Mouse (Mus musculus) T-helper 17 cell (primary cell): ENCODE measurements around the gene Cab39l.
"Not testable (repeated sequence)": the region's sequence is repeated elsewhere in the genome, so short reads cannot be mapped to it uniquely, and the experiment has no call there.

ENCODE experiments used
- in situ Hi-C, 2 experiments: fragments of 300-600 bp; cut with MboI, MseI; formaldehyde crosslinking; loops; 1 replicate in 1 of 2; 2 replicates in 1 of 2; pipeline ENCODE4 v1.15.1; 2025; ENCODE audit warnings: high pct_unique_total_duplicates in 2 of 2

Gene Cab39l

GRCm38 (mm10) chr14:59440558-59441471, at the start of gene Cab39l, which contains the start of gene Setdb2:
Gene Cab39l (plus strand): TSS chr14:59440972.
Gene Setdb2 (minus strand): TSS chr14:59440884.
- in situ Hi-C loops: loop anchor here (5.0 to 25.0 kb wide), 3 partner anchors 89 to 821 kb away; partner anchors contain the start of genes Gm49336 (in 1 of the 2), Mtmr6 (in 1 of the 2), Nupl1 (in 1 of the 2) and Rcbtb1 (in 1 of the 2)

GRCm38 (mm10) chr14:59395281-59395680, 45.5 kb upstream of the Cab39l start, which contains the start of gene Phf11c:
Gene Phf11c (minus strand): TSS chr14:59395381.
- in situ Hi-C loops: no loop called here

- in situ Hi-C loops: no loop called here
Measured at GRCm38 (mm10) chr14:59396999-59397398, 43.8 kb upstream of the Cab39l start.

GRCm38 (mm10) chr14:59414979-59415378, 25.8 kb upstream of the Cab39l start:
- in situ Hi-C loops: not testable (repeated sequence)

- in situ Hi-C loops: no loop called here
Measured at GRCm38 (mm10) chr14:59418171-59418570, 22.6 kb upstream of the Cab39l start.

- in situ Hi-C loops: no loop called here
Measured at GRCm38 (mm10) chr14:59422912-59423663, 17.7 kb upstream of the Cab39l start.

GRCm38 (mm10) chr14:59430556-59430955, 10.2 kb upstream of the Cab39l start:
- in situ Hi-C loops: loop anchor here (10.0 to 25.0 kb wide), 2 partner anchors 832 to 1556 kb away; partner anchors contain the start of genes Gm49336 (in 1 of the 2), Mtmr6 (in 1 of the 2) and Nupl1 (in 1 of the 2)

GRCm38 (mm10) chr14:59433902-59434301, 6.9 kb upstream of the Cab39l start:
- in situ Hi-C loops: loop anchor here (10.0 to 25.0 kb wide), 2 partner anchors 828 to 1559 kb away; partner anchors contain the start of genes Gm49336 (in 1 of the 2), Mtmr6 (in 1 of the 2) and Nupl1 (in 1 of the 2)

- in situ Hi-C loops: loop anchor here (10.0 to 25.0 kb wide), 2 partner anchors 827 to 1560 kb away; partner anchors contain the start of genes Gm49336 (in 1 of the 2), Mtmr6 (in 1 of the 2) and Nupl1 (in 1 of the 2)
Measured at GRCm38 (mm10) chr14:59435206-59435605, 5.6 kb upstream of the Cab39l start.

- in situ Hi-C loops: loop anchor here (10.0 to 25.0 kb wide), 2 partner anchors 825 to 1563 kb away; partner anchors contain the start of genes Gm49336 (in 1 of the 2), Mtmr6 (in 1 of the 2) and Nupl1 (in 1 of the 2)
Measured at GRCm38 (mm10) chr14:59437398-59437797, 3.4 kb upstream of the Cab39l start.

GRCm38 (mm10) chr14:59438505-59438904, 2.3 kb upstream of the Cab39l start:
- in situ Hi-C loops: loop anchor here (10.0 to 25.0 kb wide), 2 partner anchors 824 to 1564 kb away; partner anchors contain the start of genes Gm49336 (in 1 of the 2), Mtmr6 (in 1 of the 2) and Nupl1 (in 1 of the 2)

GRCm38 (mm10) chr14:59440039-59440438, 733 bp upstream of the Cab39l start:
- in situ Hi-C loops: loop anchor here (5.0 to 25.0 kb wide), 3 partner anchors 88 to 822 kb away; partner anchors contain the start of genes Gm49336 (in 1 of the 2), Mtmr6 (in 1 of the 2), Nupl1 (in 1 of the 2) and Rcbtb1 (in 1 of the 2)

- in situ Hi-C loops: loop anchor here (5.0 to 25.0 kb wide), 3 partner anchors 89 to 821 kb away; partner anchors contain the start of genes Gm49336 (in 1 of the 2), Mtmr6 (in 1 of the 2), Nupl1 (in 1 of the 2) and Rcbtb1 (in 1 of the 2)
Measured at GRCm38 (mm10) chr14:59441472-59441805, 667 bp downstream of the Cab39l start.

- in situ Hi-C loops: loop anchor here in 1 of 2 experiments (10.0 to 25.0 kb wide), 2 partner anchors 241 to 817 kb away; partner anchors contain the start of genes Gm49336, Mtmr6, Nupl1 and Rcbtb1
Measured at GRCm38 (mm10) chr14:59445421-59445820, 4.6 kb downstream of the Cab39l start.

- in situ Hi-C loops: loop anchor here in 1 of 2 experiments (10.0 to 25.0 kb wide), 2 partner anchors 243 to 814 kb away; partner anchors contain the start of genes Gm49336, Mtmr6, Nupl1 and Rcbtb1
Measured at GRCm38 (mm10) chr14:59447981-59448380, 7.2 kb downstream of the Cab39l start.

- in situ Hi-C loops: no loop called here
Measured at GRCm38 (mm10) chr14:59466503-59466902, 25.7 kb downstream of the Cab39l start.

GRCm38 (mm10) chr14:59467798-59468197, 27.0 kb downstream of the Cab39l start:
- in situ Hi-C loops: no loop called here

- in situ Hi-C loops: no loop called here
Measured at GRCm38 (mm10) chr14:59470781-59471180, 30.0 kb downstream of the Cab39l start.

- in situ Hi-C loops: no loop called here
Measured at GRCm38 (mm10) chr14:59478699-59479098, 37.9 kb downstream of the Cab39l start.

GRCm38 (mm10) chr14:59485247-59485810, 44.6 kb downstream of the Cab39l start:
- in situ Hi-C loops: no loop called here
